ENCODE assay signal across 11 mouse cellular contexts in the genomic region with DNA sequence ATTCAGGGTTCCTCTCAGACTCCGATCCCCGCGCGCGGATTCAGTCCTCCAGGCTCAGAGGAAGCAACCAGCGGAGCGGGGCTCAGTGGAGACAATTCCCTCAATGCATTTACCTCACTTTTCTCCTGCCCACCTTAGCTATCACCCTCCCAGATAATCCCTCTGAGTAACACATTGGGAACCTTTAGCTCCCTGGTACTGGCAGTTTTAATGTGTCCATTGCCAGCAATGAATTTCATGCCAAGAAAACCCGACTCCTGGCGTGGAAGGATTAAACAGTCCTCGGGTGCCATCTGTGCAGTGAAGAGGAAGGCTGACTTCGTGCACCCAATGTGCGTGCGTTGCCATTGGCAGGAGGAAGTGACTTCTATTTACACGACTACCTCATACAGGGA.
A peak's percentile ranks its signal among the peaks of the same experiment; 100 is the strongest.
DNase-seq lines count a peak whose midpoint lies in the region; ATAC-seq and TF ChIP-seq lines count a peak whose summit lies in the region.
"Had no signal": no experiment of that assay in that cellular context is flagged by ENCODE, and none has a peak within 500 bp of the region (broad histone marks: within the 10 kb centered on the region; RNA-seq: fewer than 3 reads in every experiment).

No protein-coding gene starts in this region.

- 0 out of 2 replicates have a peak overlapping the region, but pooled peaks have one; percentile 24 for H3K27ac ChIP-seq in hindbrain, embryonic 13.5 days
- no peak overlapping the region for H3K27ac ChIP-seq in neural tube, embryonic 14.5 days (ENCODE audit: low read depth, low read length)
- no peak overlapping the region for H3K27ac ChIP-seq in gastrocnemius, adult 2 months
- H3K27ac ChIP-seq: liver, embryonic 15.5 days had no signal

- no peak for DNase-seq in frontal cortex, postnatal 10 days (ENCODE audit: low spot score in 2 of 2)
- DNase-seq in cerebellum, adult 9-10 months: peak; percentile 82
- no peak for DNase-seq in testis, postnatal 10 days (ENCODE audit: low spot score)
- DNase-seq in gastrocnemius, adult 2 months: no peak
- no peak for DNase-seq in urinary bladder, postnatal 10 days (ENCODE audit: low spot score)
- DNase-seq: thymus, postnatal 36 days had no signal

- H3K4me1 ChIP-seq in hindbrain, embryonic 13.5 days (replicated peaks): 0 out of 2 replicates have a peak, but pooled peaks cover 5% of the 10 kb centered on the region
- H3K4me1 ChIP-seq in neural tube, embryonic 14.5 days (ENCODE audit: control insufficient read depth, insufficient read depth, low read length): no peaks in the 10 kb centered on the region
- H3K4me1 ChIP-seq: liver, embryonic 15.5 days had no signal

- 21% methylated on average over 14 of the region's 14 CpGs for WGBS in hindbrain, embryonic 13.5 days
- 30% methylated on average over 14 of the region's 14 CpGs for WGBS in neural tube, embryonic 14.5 days

- peak; percentile 71 for ATAC-seq in frontal cortex, adult (ENCODE audit: low TSS enrichment)
- ATAC-seq in hindbrain, embryonic 13.5 days (ENCODE audit: low FRiP score): peak; percentile 63
- ATAC-seq in neural tube, embryonic 14.5 days (ENCODE audit: low read depth): peak; percentile 65; the same call in 1 of the 2 replicates

- H3K27me3 ChIP-seq in hindbrain, embryonic 13.5 days: no peaks in the 10 kb centered on the region
- H3K27me3 ChIP-seq in neural tube, embryonic 14.5 days (ENCODE audit: control insufficient read depth, insufficient read depth, low read length): no peaks in the 10 kb centered on the region
- H3K27me3 ChIP-seq: liver, embryonic 15.5 days had no signal

- H3K4me2 ChIP-seq in hindbrain, embryonic 13.5 days: peak overlapping the region; percentile 47
- peak overlapping the region; percentile 6; the same call in 1 of the 2 replicates for H3K4me2 ChIP-seq in neural tube, embryonic 14.5 days (ENCODE audit: low read depth, low read length)
- H3K4me2 ChIP-seq: liver, embryonic 15.5 days had no signal

- H3K4me3 ChIP-seq in hindbrain, embryonic 13.5 days: no peak overlapping the region
- H3K4me3 ChIP-seq in neural tube, embryonic 14.5 days (ENCODE audit: low read depth, low read length): no peak overlapping the region
- no peak overlapping the region for H3K4me3 ChIP-seq in gastrocnemius, adult 2 months
- H3K4me3 ChIP-seq: erythroblast, embryonic 14.5 days; liver, embryonic 15.5 days had no signal

- intact Hi-C loops in gastrocnemius, adult 2 months (cut with DNase I): no loop called here

- H3K9me3 ChIP-seq in hindbrain, embryonic 13.5 days: no peaks in the 10 kb centered on the region
- no peaks in the 10 kb centered on the region for H3K9me3 ChIP-seq in neural tube, embryonic 14.5 days (ENCODE audit: control insufficient read depth, low read length)
- H3K9me3 ChIP-seq: liver, embryonic 15.5 days had no signal

- TF ChIP-seq CTCF in gastrocnemius, adult 2 months (IDR thresholded peaks at IDR 0.05): no peak

- H3K9ac ChIP-seq in hindbrain, embryonic 13.5 days: 0 out of 2 replicates have a peak overlapping the region, but pooled peaks have one; percentile 6
- no peak overlapping the region for H3K9ac ChIP-seq in neural tube, embryonic 14.5 days (replicated peaks; ENCODE audit: low read depth, low read length)
- H3K9ac ChIP-seq: liver, embryonic 15.5 days had no signal

- no peaks in the 10 kb centered on the region for H3K36me3 ChIP-seq in hindbrain, embryonic 13.5 days
- H3K36me3 ChIP-seq in neural tube, embryonic 14.5 days (ENCODE audit: control insufficient read depth, insufficient read depth, low read length): no peaks in the 10 kb centered on the region
- H3K36me3 ChIP-seq: liver, embryonic 15.5 days had no signal
